Mouse (Mus musculus): ENCODE results near the gene Homez.
A peak's percentile ranks its signal among the peaks of the same experiment; 100 is the strongest.

The Homez gene

GRCm38 (mm10) chr14:54868026-54868425 lies 2.7 kb downstream of the Homez start:
- no peak for DNase-seq (ENCODE audit: low read depth, low spot score)

GRCm38 (mm10) chr14:54866936-54867335 lies 3.8 kb downstream of the Homez start:
- no peak for DNase-seq (ENCODE audit: low read depth, low spot score)

- DNase-seq (ENCODE audit: low read depth, low spot score), result no peak
Observed at GRCm38 (mm10) chr14:54866268-54866667, 4.5 kb downstream of the Homez start.

- no peak for DNase-seq (ENCODE audit: low read depth, low spot score)
Observed at GRCm38 (mm10) chr14:54865626-54866025, 5.1 kb downstream of the Homez start.

- no peak for DNase-seq (ENCODE audit: low read depth, low spot score)
Observed at GRCm38 (mm10) chr14:54864313-54865036, 6.3 kb downstream of the Homez start.

GRCm38 (mm10) chr14:54863501-54864312 lies 7.1 kb downstream of the Homez start:
- peak; percentile 91 for DNase-seq (ENCODE audit: low read depth, low spot score)

- no peak for DNase-seq (ENCODE audit: low read depth, low spot score)
Observed at GRCm38 (mm10) chr14:54860511-54860910, 10.2 kb downstream of the Homez start.

- no peak for DNase-seq (ENCODE audit: low read depth, low spot score)
Observed at GRCm38 (mm10) chr14:54857891-54858290, 12.9 kb downstream of the Homez start.

- no peak for DNase-seq (ENCODE audit: low read depth, low spot score)
Observed at GRCm38 (mm10) chr14:54856703-54857102, 14.1 kb downstream of the Homez start.

GRCm38 (mm10) chr14:54855726-54856125 lies 15.0 kb downstream of the Homez start:
- DNase-seq (ENCODE audit: low read depth, low spot score), result no peak

- DNase-seq (ENCODE audit: low read depth, low spot score), result peak; percentile 41
Observed at GRCm38 (mm10) chr14:54843461-54843860, 27.3 kb downstream of the Homez start.

GRCm38 (mm10) chr14:54823716-54824115 lies 47.0 kb downstream of the Homez start:
- no peak for DNase-seq (ENCODE audit: low read depth, low spot score)

GRCm38 (mm10) chr14:54822301-54822700 lies 48.5 kb downstream of the Homez start:
- DNase-seq (ENCODE audit: low read depth, low spot score), result no peak

GRCm38 (mm10) chr14:54817791-54818190 lies 53.0 kb downstream of the Homez start:
- peak; percentile 13 for DNase-seq (ENCODE audit: low read depth, low spot score)

- DNase-seq (ENCODE audit: low read depth, low spot score), result no peak
Observed at GRCm38 (mm10) chr14:54815737-54816136, 55.0 kb downstream of the Homez start.

GRCm38 (mm10) chr14:54813991-54814390 lies 56.8 kb downstream of the Homez start, which contains the start of gene Rnf212b:
Gene Rnf212b, plus strand, starts transcription at chr14:54814141.
- no peak for DNase-seq (ENCODE audit: low read depth, low spot score)

GRCm38 (mm10) chr14:54809668-54810033 lies 61.1 kb downstream of the Homez start:
- no peak for DNase-seq (ENCODE audit: low read depth, low spot score)

- DNase-seq (ENCODE audit: low read depth, low spot score), result peak; percentile 37
Observed at GRCm38 (mm10) chr14:54808718-54809667, 61.8 kb downstream of the Homez start.

- DNase-seq (ENCODE audit: low read depth, low spot score), result no peak
Observed at GRCm38 (mm10) chr14:54806124-54806523, 64.6 kb downstream of the Homez start.
